Mouse (Mus musculus): Measurements from ENCODE around the gene Ing5. TPM values are rescaled to one million over a fixed set of nuclear protein-coding genes. Genes with fewer than 3 reads are reported as not detected.

The Ing5 gene
- polyA plus RNA-seq, 1 experiment from 2014 or later: 20.6 TPM

GRCm38 (mm10) chr1:93805221-93805951 is 1.6 kb downstream of the Ing5 start:
- no peaks in the 10 kb centered on the region for H3K9me3 ChIP-seq (ENCODE audit: low read length)
- no peak for ATAC-seq (ENCODE audit: low FRiP score, low TSS enrichment)
- H3K9ac ChIP-seq (replicated peaks; ENCODE audit: low read length): no peak overlapping the region
- no peaks in the 10 kb centered on the region for H3K27me3 ChIP-seq (ENCODE audit: insufficient read depth, low read length)
- WGBS: 79% methylated on average over 5 of the region's 5 CpGs
- H3K36me3 ChIP-seq (ENCODE audit: insufficient read depth, low read length): peaks cover 26% of the 10 kb centered on the region
- no peak overlapping the region for H3K27ac ChIP-seq (ENCODE audit: low read length)
- H3K4me3 ChIP-seq (ENCODE audit: low read length): no peak overlapping the region
- H3K4me2 ChIP-seq (replicated peaks; ENCODE audit: low read depth, low read length): no peak overlapping the region
- H3K4me1 ChIP-seq (ENCODE audit: insufficient read depth, low read length): peaks cover 30% of the 10 kb centered on the region

- H3K36me3 ChIP-seq (ENCODE audit: insufficient read depth, low read length): peaks cover 57% of the 10 kb centered on the region
- H3K9me3 ChIP-seq (ENCODE audit: low read length): no peaks in the 10 kb centered on the region
- H3K9ac ChIP-seq (replicated peaks; ENCODE audit: low read length): no peak overlapping the region
- H3K27me3 ChIP-seq (ENCODE audit: insufficient read depth, low read length): no peaks in the 10 kb centered on the region
- no peak overlapping the region for H3K27ac ChIP-seq (ENCODE audit: low read length)
- ATAC-seq (ENCODE audit: low FRiP score, low TSS enrichment): no peak
- H3K4me1 ChIP-seq (ENCODE audit: insufficient read depth, low read length): peaks cover 11% of the 10 kb centered on the region
- H3K4me2 ChIP-seq (replicated peaks; ENCODE audit: low read depth, low read length): no peak overlapping the region
- 93% methylated on average over 4 of the region's 4 CpGs for WGBS
- no peak overlapping the region for H3K4me3 ChIP-seq (ENCODE audit: low read length)
Observed at GRCm38 (mm10) chr1:93808871-93809270, 5.1 kb downstream of the Ing5 start.

GRCm38 (mm10) chr1:93810011-93810410 is 6.2 kb downstream of the Ing5 start:
- no peak for ATAC-seq (ENCODE audit: low FRiP score, low TSS enrichment)
- Histone ChIP-seq H3K4me2 (replicated peaks; ENCODE audit: low read depth, low read length) (no peak overlapping the region), H3K4me3 (ENCODE audit: low read length) (no peak overlapping the region), H3K9me3 (ENCODE audit: low read length) (no peaks in the 10 kb centered on the region), H3K9ac (replicated peaks; ENCODE audit: low read length) (no peak overlapping the region), H3K36me3 (ENCODE audit: insufficient read depth, low read length) (peaks cover 67% of the 10 kb centered on the region), H3K27ac (ENCODE audit: low read length) (no peak overlapping the region), H3K27me3 (ENCODE audit: insufficient read depth, low read length) (no peaks in the 10 kb centered on the region), H3K4me1 (ENCODE audit: insufficient read depth, low read length) (peaks cover 3% of the 10 kb centered on the region)
- 95% methylated on average over 3 of the region's 3 CpGs for WGBS

DNA sequence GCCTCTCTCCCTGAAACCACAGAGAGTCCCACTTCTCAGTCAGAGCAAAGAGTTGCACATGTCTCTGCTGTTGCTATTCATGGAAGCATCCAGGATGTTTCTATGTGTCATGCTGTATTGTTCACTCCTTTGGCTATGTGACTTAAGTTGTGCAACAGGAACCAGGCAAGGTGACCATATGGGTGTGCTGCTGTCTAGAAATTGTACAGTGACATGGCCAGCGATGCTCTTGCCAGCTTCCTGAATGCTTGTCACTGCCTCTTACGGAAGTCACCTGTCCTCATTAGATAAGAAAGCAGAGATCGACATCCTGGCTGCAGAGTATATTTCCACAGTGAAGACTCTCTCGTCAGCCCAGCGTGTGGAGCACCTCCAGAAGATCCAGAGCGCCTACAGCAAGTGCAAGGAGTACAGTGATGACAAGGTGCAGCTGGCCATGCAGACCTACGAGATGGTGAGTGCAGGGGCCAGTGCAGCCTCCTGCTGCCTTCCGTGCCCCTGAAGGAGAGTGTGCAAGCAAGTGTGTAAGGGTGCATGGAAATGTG is 7.8 kb downstream of the Ing5 start:
- no peaks in the 10 kb centered on the region for H3K27me3 ChIP-seq (ENCODE audit: insufficient read depth, low read length)
- H3K36me3 ChIP-seq (ENCODE audit: insufficient read depth, low read length): peaks cover 83% of the 10 kb centered on the region
- no peaks in the 10 kb centered on the region for H3K9me3 ChIP-seq (ENCODE audit: low read length)
- no peak overlapping the region for H3K4me3 ChIP-seq (ENCODE audit: low read length)
- no peak overlapping the region for H3K9ac ChIP-seq (replicated peaks; ENCODE audit: low read length)
- ATAC-seq (ENCODE audit: low FRiP score, low TSS enrichment): no peak
- H3K4me1 ChIP-seq (ENCODE audit: insufficient read depth, low read length): no peaks in the 10 kb centered on the region
- 84% methylated on average over 8 of the region's 8 CpGs for WGBS
- no peak overlapping the region for H3K27ac ChIP-seq (ENCODE audit: low read length)
- no peak overlapping the region for H3K4me2 ChIP-seq (replicated peaks; ENCODE audit: low read depth, low read length)

DNA sequence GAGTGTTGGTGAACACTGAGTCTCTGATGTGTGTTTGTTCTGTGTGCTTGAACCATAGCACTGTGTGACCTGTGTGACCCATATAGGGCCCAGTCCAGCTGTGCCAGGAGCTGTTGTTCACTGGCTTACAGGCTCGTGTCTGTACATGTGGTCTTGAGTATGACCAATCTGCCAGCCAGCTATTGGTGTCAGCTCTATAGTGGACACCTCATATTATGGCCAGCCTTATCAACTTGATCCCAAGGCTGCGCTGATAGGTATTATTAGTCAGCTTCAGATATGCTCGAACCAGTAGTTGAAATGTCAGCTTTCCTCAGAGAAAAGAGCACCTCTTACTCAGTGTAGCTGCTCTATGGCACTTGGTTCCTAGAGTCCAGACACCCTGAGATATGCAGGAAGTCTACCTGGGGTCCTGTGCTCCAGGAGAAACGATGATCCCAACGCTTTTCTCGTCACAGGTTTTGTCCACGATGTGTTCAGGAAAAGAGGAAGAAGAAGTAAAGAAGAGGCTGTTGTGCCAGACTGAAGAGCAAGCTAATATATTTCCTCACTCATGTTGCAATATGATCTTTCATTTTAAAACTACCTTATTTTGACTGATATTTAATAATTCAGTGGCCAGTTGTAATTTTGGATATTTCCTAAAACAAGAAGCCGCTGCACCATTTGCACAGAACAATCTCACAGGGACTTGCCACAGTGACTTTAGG is 14.2 kb downstream of the Ing5 start:
- Histone ChIP-seq H3K4me2 (replicated peaks; ENCODE audit: low read depth, low read length) (no peak overlapping the region), H3K9ac (replicated peaks; ENCODE audit: low read length) (no peak overlapping the region), H3K4me3 (ENCODE audit: low read length) (no peak overlapping the region), H3K27ac (ENCODE audit: low read length) (no peak overlapping the region), H3K4me1 (ENCODE audit: insufficient read depth, low read length) (no peaks in the 10 kb centered on the region), H3K27me3 (ENCODE audit: insufficient read depth, low read length) (no peaks in the 10 kb centered on the region), H3K36me3 (ENCODE audit: insufficient read depth, low read length) (peaks cover 75% of the 10 kb centered on the region), H3K9me3 (ENCODE audit: low read length) (no peaks in the 10 kb centered on the region)
- 94% methylated on average over 8 of the region's 8 CpGs for WGBS
- no peak for ATAC-seq (ENCODE audit: low FRiP score, low TSS enrichment)

GRCm38 (mm10) chr1:93818722-93819121 is 15.0 kb downstream of the Ing5 start:
- ATAC-seq (ENCODE audit: low FRiP score, low TSS enrichment): no peak
- no peaks in the 10 kb centered on the region for H3K4me1 ChIP-seq (ENCODE audit: insufficient read depth, low read length)
- H3K9ac ChIP-seq (replicated peaks; ENCODE audit: low read length): no peak overlapping the region
- peaks cover 68% of the 10 kb centered on the region for H3K36me3 ChIP-seq (ENCODE audit: insufficient read depth, low read length)
- no peak overlapping the region for H3K4me2 ChIP-seq (replicated peaks; ENCODE audit: low read depth, low read length)
- H3K27me3 ChIP-seq (ENCODE audit: insufficient read depth, low read length): no peaks in the 10 kb centered on the region
- 81% methylated on average over 7 of the region's 7 CpGs for WGBS
- H3K27ac ChIP-seq (ENCODE audit: low read length): no peak overlapping the region
- H3K9me3 ChIP-seq (ENCODE audit: low read length): no peaks in the 10 kb centered on the region
- no peak overlapping the region for H3K4me3 ChIP-seq (ENCODE audit: low read length)

DNA sequence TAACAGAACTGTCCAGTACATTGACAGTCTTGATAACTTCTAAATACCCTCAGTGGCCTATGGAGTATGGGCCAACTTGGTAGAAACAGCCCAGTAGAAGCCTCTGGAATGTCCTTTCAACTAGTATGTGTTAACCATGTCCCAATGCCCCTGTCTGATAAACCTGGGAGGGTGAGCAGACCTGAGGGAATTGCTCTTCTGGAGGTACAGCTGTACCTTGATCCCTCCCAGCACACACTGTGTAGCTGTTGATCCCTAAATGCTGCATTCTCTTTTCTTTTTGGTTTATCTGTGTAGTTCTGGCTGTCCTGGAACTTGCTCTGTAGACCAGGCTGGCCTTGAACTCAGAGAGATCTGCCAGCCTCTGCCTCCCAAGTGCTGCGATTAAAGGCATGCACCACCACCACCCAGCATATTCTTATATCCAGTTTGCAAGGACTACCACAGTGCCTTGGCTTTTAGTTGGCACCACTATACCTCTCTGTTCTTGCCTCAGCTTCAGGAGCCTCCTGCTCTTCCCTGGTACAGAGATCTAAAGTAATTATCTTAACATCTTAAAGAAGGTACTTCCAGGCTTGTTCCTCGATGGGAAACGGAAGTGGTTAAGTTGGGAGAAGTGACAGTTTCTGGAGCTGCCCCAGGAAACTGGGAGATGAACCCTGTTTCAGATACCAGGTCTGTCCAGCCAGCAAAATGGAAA is 20.2 kb downstream of the Ing5 start:
- H3K9me3 ChIP-seq (ENCODE audit: low read length): no peaks in the 10 kb centered on the region
- H3K27ac ChIP-seq (ENCODE audit: low read length): peak overlapping the region; percentile 94
- peaks cover 6% of the 10 kb centered on the region; the same call in 1 of the 2 replicates for H3K4me1 ChIP-seq (ENCODE audit: insufficient read depth, low read length)
- peak overlapping the region; percentile 68; the same call in 1 of the 2 replicates for H3K9ac ChIP-seq (replicated peaks; ENCODE audit: low read length)
- 73% methylated on average over 3 of the region's 3 CpGs for WGBS
- no peaks in the 10 kb centered on the region for H3K27me3 ChIP-seq (ENCODE audit: insufficient read depth, low read length)
- peaks cover 20% of the 10 kb centered on the region; the same call in 1 of the 2 replicates for H3K36me3 ChIP-seq (ENCODE audit: insufficient read depth, low read length)
- H3K4me2 ChIP-seq (replicated peaks; ENCODE audit: low read depth, low read length): no peak overlapping the region
- ATAC-seq (ENCODE audit: low FRiP score, low TSS enrichment): no peak
- H3K4me3 ChIP-seq (ENCODE audit: low read length): no peak overlapping the region

- Histone ChIP-seq H3K4me2 (replicated peaks; ENCODE audit: low read depth, low read length) (peak within 1 kb of the TSS; percentile 85), H3K27me3 (ENCODE audit: insufficient read depth, low read length) (no peaks in the 10 kb centered on the region), H3K4me3 (ENCODE audit: low read length) (peak within 1 kb of the TSS; percentile 56), H3K9me3 (ENCODE audit: low read length) (no peaks in the 10 kb centered on the region), H3K9ac (replicated peaks; ENCODE audit: low read length) (peak within 1 kb of the TSS; percentile 68), H3K36me3 (ENCODE audit: insufficient read depth, low read length) (peaks cover 14% of the 10 kb centered on the region; the same call in 1 of the 2 replicates), H3K4me1 (ENCODE audit: insufficient read depth, low read length) (peaks cover 6% of the 10 kb centered on the region; the same call in 1 of the 2 replicates), H3K27ac (ENCODE audit: low read length) (peak within 1 kb of the TSS; percentile 94)
- 8% methylated on average over 10 of the region's 10 CpGs for WGBS
- peak; percentile 21 for ATAC-seq (ENCODE audit: low FRiP score, low TSS enrichment)
Observed at GRCm38 (mm10) chr1:93824609-93825008, 20.8 kb downstream of the Ing5 start, which contains the start of gene D2hgdh. D2hgdh (plus strand) TSS chr1:93824909.

- 0% methylated on average over 30 of the region's 30 CpGs for WGBS
- Histone ChIP-seq H3K27me3 (ENCODE audit: insufficient read depth, low read length) (no peaks in the 10 kb centered on the region), H3K9ac (replicated peaks; ENCODE audit: low read length) (peak overlapping the region; percentile 68), H3K4me1 (ENCODE audit: insufficient read depth, low read length) (peaks cover 6% of the 10 kb centered on the region; the same call in 1 of the 2 replicates), H3K4me3 (ENCODE audit: low read length) (peak overlapping the region; percentile 56), H3K4me2 (replicated peaks; ENCODE audit: low read depth, low read length) (peak overlapping the region; percentile 85), H3K27ac (ENCODE audit: low read length) (peak overlapping the region; percentile 94), H3K9me3 (ENCODE audit: low read length) (no peaks in the 10 kb centered on the region), H3K36me3 (ENCODE audit: insufficient read depth, low read length) (peaks cover 9% of the 10 kb centered on the region; the same call in 1 of the 2 replicates)
- ATAC-seq (ENCODE audit: low FRiP score, low TSS enrichment): peak; percentile 98
Observed at GRCm38 (mm10) chr1:93825105-93825674, 21.4 kb downstream of the Ing5 start.

All from kidney, embryonic 16.5 days (tissue).